ENCODE assay signal across 25 mouse cellular contexts in the genomic region with DNA sequence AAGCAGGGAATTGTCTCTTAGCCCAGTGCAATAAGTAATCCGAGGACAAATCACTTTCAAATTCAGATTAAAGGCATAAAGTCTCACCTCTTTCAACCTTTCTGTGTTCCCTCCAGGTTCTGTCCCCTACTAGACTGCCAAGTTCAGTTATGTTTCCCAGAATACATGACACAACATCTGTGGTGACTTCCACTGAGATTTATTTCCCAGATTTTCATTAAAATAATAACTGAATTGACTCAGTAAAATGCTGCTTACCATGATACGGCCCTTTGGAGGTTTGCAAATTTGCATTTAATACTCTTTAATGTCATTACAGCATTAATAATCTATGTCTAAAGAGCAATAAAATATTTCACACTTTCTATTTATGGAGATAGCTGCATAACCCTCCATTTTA.
"Had no signal": no experiment of that assay in that cellular context is flagged by ENCODE, and none has a peak within 500 bp of the region (broad histone marks: within the 10 kb centered on the region; RNA-seq: fewer than 3 reads in every experiment).

No protein-coding gene starts in this region.

- H3K27ac ChIP-seq: heart, adult 2 months; hindbrain, embryonic 10.5 days; hindbrain, embryonic 12.5 days; hindbrain, embryonic 14.5 days; intestine, embryonic 15.5 days; kidney, embryonic 15.5 days; kidney, postnatal 0 days; limb, embryonic 13.5 days; limb, embryonic 15.5 days had no signal

- H3K4me2 ChIP-seq: heart, embryonic 12.5 days; hindbrain, embryonic 12.5 days; hindbrain, embryonic 14.5 days; intestine, embryonic 15.5 days; kidney, embryonic 15.5 days; limb, embryonic 13.5 days; limb, embryonic 15.5 days had no signal

- H3K4me3 ChIP-seq: heart, adult 2 months; heart, embryonic 12.5 days; hindbrain, embryonic 10.5 days; hindbrain, embryonic 12.5 days; intestine, embryonic 15.5 days; kidney, embryonic 15.5 days; limb, embryonic 13.5 days; limb, embryonic 15.5 days had no signal

- H3K4me1 ChIP-seq: heart, embryonic 12.5 days; hindbrain, embryonic 10.5 days; hindbrain, embryonic 12.5 days; intestine, embryonic 15.5 days; kidney, embryonic 15.5 days; limb, embryonic 13.5 days; limb, embryonic 15.5 days had no signal

- H3K9me3 ChIP-seq: heart, embryonic 12.5 days; hindbrain, embryonic 10.5 days; hindbrain, embryonic 12.5 days; intestine, embryonic 15.5 days; kidney, embryonic 15.5 days; limb, embryonic 13.5 days; limb, embryonic 15.5 days had no signal

- DNase-seq: gastrocnemius, postnatal 14 days; gastrocnemius, postnatal 36 days; heart, adult 11 months; heart, adult 2 months; heart, postnatal 10 days; heart, postnatal 4 days; kidney, adult 2 months; kidney, adult 9 months; kidney, postnatal 14 days; kidney, postnatal 36 days; layer of hippocampus, adult 9-11 months; layer of hippocampus, postnatal 36 days; left cerebral cortex, postnatal 4 days had no signal

- ATAC-seq: hindbrain, embryonic 16.5 days; inflammation-experienced regulatory T-cells, adult 6 months; intestine, embryonic 15.5 days; intestine, postnatal 0 days had no signal

- H3K27me3 ChIP-seq: heart, embryonic 12.5 days; hindbrain, embryonic 12.5 days; intestine, embryonic 15.5 days; kidney, embryonic 15.5 days; limb, embryonic 13.5 days; limb, embryonic 15.5 days had no signal

- H3K9ac ChIP-seq: heart, embryonic 12.5 days; hindbrain, embryonic 12.5 days; hindbrain, embryonic 14.5 days; intestine, embryonic 15.5 days; kidney, embryonic 15.5 days; limb, embryonic 13.5 days; limb, embryonic 15.5 days had no signal

- H3K36me3 ChIP-seq: heart, embryonic 12.5 days; hindbrain, embryonic 10.5 days; hindbrain, embryonic 12.5 days; intestine, embryonic 15.5 days; kidney, embryonic 15.5 days; limb, embryonic 13.5 days; limb, embryonic 15.5 days had no signal
